Mouse (Mus musculus) megakaryocyte, embryonic 14.5 days (primary cell): ENCODE measurements at regions not wholly inside any gene's neighbourhood (a gene's known extent, or its start where the extent isn't known, plus 50 kb on each side); places are given as distances from the start of the nearest gene placed in this dataset.

ENCODE experiments used
- H3K27me3 ChIP-seq: replicated peaks from 2 replicates; pipeline ENCODE3; 2012; ENCODE audit warnings: inconsistent platforms
- H3K36me3 ChIP-seq: replicated peaks from 2 replicates; pipeline ENCODE3; 2012; ENCODE audit warnings: low read length, inconsistent platforms, mixed read lengths
- H3K4me1 ChIP-seq: 2 replicates; pipeline ENCODE4 v1.6.1; 2012; ENCODE audit warnings: inconsistent platforms
- H3K4me3 ChIP-seq: replicated peaks from 2 replicates; pipeline ENCODE3; 2012; ENCODE audit warnings: moderate library complexity, mild to moderate bottlenecking, inconsistent platforms
- H3K9me3 ChIP-seq: 2 replicates; pipeline ENCODE4 v1.6.1; 2012; ENCODE audit warnings: inconsistent platforms
- FLI1 ChIP-seq: IDR thresholded peaks from 2 replicates; pipeline ENCODE4 v1.6.1; 2012; ENCODE audit warnings: low read length, inconsistent platforms, mixed read lengths
- GATA1 ChIP-seq: IDR thresholded peaks from 3 replicates; pipeline ENCODE4 v1.6.1; 2012; ENCODE audit warnings: mixed read lengths, low read length, inconsistent platforms, borderline replicate concordance

GRCm38 (mm10) chr6:112219641-112220040, 53.9 kb upstream of the Lmcd1 start:
- TF ChIP-seq FLI1 (no peak), GATA1 (no peak)
- H3K9me3 ChIP-seq, result 0 out of 2 replicates have a peak, but pooled peaks cover 2% of the 10 kb centered on the region
- no peaks in the 10 kb centered on the region for H3K36me3 ChIP-seq
- H3K27me3 ChIP-seq, result no peaks in the 10 kb centered on the region
- no peaks in the 10 kb centered on the region for H3K4me1 ChIP-seq
- no peak overlapping the region for H3K4me3 ChIP-seq

- TF ChIP-seq GATA1 (no peak), FLI1 (no peak)
- Histone ChIP-seq H3K9me3 (0 out of 2 replicates have a peak, but pooled peaks cover 2% of the 10 kb centered on the region), H3K27me3 (no peaks in the 10 kb centered on the region), H3K4me1 (no peaks in the 10 kb centered on the region), H3K4me3 (no peak overlapping the region), H3K36me3 (no peaks in the 10 kb centered on the region)
Observed at GRCm38 (mm10) chr6:112220149-112220548, 53.4 kb upstream of the Lmcd1 start.

DNA sequence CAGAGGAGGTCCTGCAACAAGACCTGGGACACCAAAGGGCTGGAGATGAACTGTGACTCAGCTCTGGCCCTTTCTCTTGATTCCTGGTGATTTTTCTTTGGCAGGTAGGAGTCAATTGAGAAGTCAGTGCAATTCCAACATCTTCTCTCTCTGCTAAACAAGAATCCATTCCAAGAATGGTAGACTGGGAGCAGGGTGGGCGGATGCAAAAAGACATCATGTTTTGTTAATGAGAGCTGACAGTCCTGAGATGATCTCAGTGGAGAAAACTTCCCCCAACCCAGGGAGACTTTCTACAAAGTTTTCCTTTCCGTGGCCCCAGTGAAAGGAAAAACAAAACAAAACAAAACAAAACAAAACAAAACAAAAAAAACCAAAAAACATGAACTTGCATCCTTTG, 52.2 kb upstream of the Lmcd1 start:
- H3K27me3 ChIP-seq, result no peaks in the 10 kb centered on the region
- H3K9me3 ChIP-seq, result no peaks in the 10 kb centered on the region
- no peak for TF ChIP-seq GATA1
- TF ChIP-seq FLI1, result no peak
- no peaks in the 10 kb centered on the region for H3K4me1 ChIP-seq
- no peaks in the 10 kb centered on the region for H3K36me3 ChIP-seq
- H3K4me3 ChIP-seq, result no peak overlapping the region

- H3K36me3 ChIP-seq, result no peaks in the 10 kb centered on the region
- no peak overlapping the region for H3K4me3 ChIP-seq
- H3K4me1 ChIP-seq, result no peaks in the 10 kb centered on the region
- H3K27me3 ChIP-seq, result no peaks in the 10 kb centered on the region
- TF ChIP-seq GATA1 (no peak), FLI1 (no peak)
- no peaks in the 10 kb centered on the region for H3K9me3 ChIP-seq
Observed at GRCm38 (mm10) chr6:112223325-112223724, 50.2 kb upstream of the Lmcd1 start.
